13 mouse cellular contexts compared by ENCODE assay signal in the genomic region with DNA sequence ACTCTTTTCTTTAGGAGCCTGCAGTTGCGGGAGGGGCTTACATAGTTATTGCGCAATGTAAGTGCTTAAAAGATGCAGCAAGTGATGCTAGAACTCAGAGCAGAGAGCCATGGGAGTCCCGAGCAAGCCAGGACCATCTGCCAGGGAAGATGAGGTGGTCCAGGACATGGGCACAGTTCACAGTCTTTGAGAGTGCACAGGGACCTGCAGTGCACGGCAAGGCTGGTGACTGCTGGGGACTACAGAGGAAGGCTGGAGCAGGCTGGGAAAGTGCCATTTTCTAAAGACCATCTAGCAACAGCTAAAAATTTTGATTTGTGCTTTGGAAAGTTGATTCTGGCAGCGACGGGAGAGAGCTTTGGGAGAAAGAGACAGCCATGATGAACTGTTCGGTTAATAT.
DNase-seq lines count a peak whose midpoint lies in the region; ATAC-seq and TF ChIP-seq lines count a peak whose summit lies in the region.
"Had no signal": no experiment of that assay in that cellular context is flagged by ENCODE, and none has a peak within 500 bp of the region (broad histone marks: within the 10 kb centered on the region; RNA-seq: fewer than 3 reads in every experiment).

No protein-coding gene starts in this region.

- H3K27me3 ChIP-seq in heart, embryonic 15.5 days: no peaks in the 10 kb centered on the region
- H3K27me3 ChIP-seq in lung, embryonic 16.5 days (ENCODE audit: control insufficient read depth, insufficient read depth, low read depth, low read length): no peaks in the 10 kb centered on the region
- no peaks in the 10 kb centered on the region for H3K27me3 ChIP-seq in stomach, embryonic 16.5 days (ENCODE audit: control insufficient read depth, insufficient read depth, low read length)
- no peaks in the 10 kb centered on the region for H3K27me3 ChIP-seq in forebrain, postnatal 0 days (ENCODE audit: insufficient read depth, low read length)
- H3K27me3 ChIP-seq: liver, embryonic 13.5 days had no signal

- H3K9me3 ChIP-seq in heart, embryonic 15.5 days (replicated peaks): no peaks in the 10 kb centered on the region
- H3K9me3 ChIP-seq in lung, embryonic 16.5 days (ENCODE audit: control insufficient read depth, low read length): no peaks in the 10 kb centered on the region
- H3K9me3 ChIP-seq in stomach, embryonic 16.5 days (replicated peaks; ENCODE audit: control insufficient read depth, low read length): no peaks in the 10 kb centered on the region
- H3K9me3 ChIP-seq in forebrain, postnatal 0 days (ENCODE audit: low read length): no peaks in the 10 kb centered on the region
- H3K9me3 ChIP-seq: liver, embryonic 13.5 days had no signal

- H3K4me1 ChIP-seq in heart, embryonic 15.5 days (replicated peaks): peaks cover 5% of the 10 kb centered on the region; the same call in 1 of the 2 replicates
- H3K4me1 ChIP-seq in lung, embryonic 16.5 days (replicated peaks; ENCODE audit: control insufficient read depth, insufficient read depth, low read length): peaks cover 11% of the 10 kb centered on the region
- H3K4me1 ChIP-seq in stomach, embryonic 16.5 days (ENCODE audit: control insufficient read depth, insufficient read depth, low read length): peaks cover 11% of the 10 kb centered on the region; the same call in 1 of the 2 replicates
- no peaks in the 10 kb centered on the region for H3K4me1 ChIP-seq in forebrain, postnatal 0 days (ENCODE audit: insufficient read depth)
- H3K4me1 ChIP-seq: liver, embryonic 13.5 days had no signal

- no peak for DNase-seq in heart, adult 8-10 months (ENCODE audit: low spot score)
- DNase-seq in lung, postnatal 36 days: no peak
- peak; percentile 51 for DNase-seq in kidney, postnatal 10 days
- no peak for DNase-seq in left cerebral cortex, postnatal 36 days (ENCODE audit: low spot score in 2 of 2)
- no peak for DNase-seq in forebrain, postnatal 0 days
- DNase-seq: adrenal gland, postnatal 10 days; cerebellum, adult 11 months; layer of hippocampus, postnatal 36 days; liver, embryonic 13.5 days had no signal

- TF ChIP-seq CTCF in forebrain, postnatal 0 days (IDR thresholded peaks at IDR 0.05; ENCODE audit: low read depth): no peak

- peak overlapping the region; percentile 47 for H3K27ac ChIP-seq in heart, embryonic 15.5 days
- peak overlapping the region; percentile 85 for H3K27ac ChIP-seq in lung, embryonic 16.5 days (ENCODE audit: low read length)
- H3K27ac ChIP-seq in stomach, embryonic 16.5 days (ENCODE audit: low read length): peak overlapping the region; percentile 97
- no peak overlapping the region for H3K27ac ChIP-seq in forebrain, postnatal 0 days (ENCODE audit: low read depth, low read length)
- H3K27ac ChIP-seq: hindbrain, postnatal 0 days; liver, embryonic 13.5 days had no signal

- no peak overlapping the region for H3K9ac ChIP-seq in heart, embryonic 15.5 days
- H3K9ac ChIP-seq in lung, embryonic 16.5 days (ENCODE audit: low read length): no peak overlapping the region
- H3K9ac ChIP-seq in stomach, embryonic 16.5 days (ENCODE audit: low read length): no peak overlapping the region
- H3K9ac ChIP-seq in forebrain, postnatal 0 days: no peak overlapping the region
- H3K9ac ChIP-seq: liver, embryonic 13.5 days had no signal

- no peak overlapping the region for H3K4me3 ChIP-seq in heart, embryonic 15.5 days
- no peak overlapping the region for H3K4me3 ChIP-seq in lung, embryonic 16.5 days (ENCODE audit: low read length)
- H3K4me3 ChIP-seq in stomach, embryonic 16.5 days (replicated peaks; ENCODE audit: low read length): no peak overlapping the region
- H3K4me3 ChIP-seq in forebrain, postnatal 0 days (ENCODE audit: low read depth, low read length): no peak overlapping the region
- H3K4me3 ChIP-seq: liver, embryonic 13.5 days had no signal

- no peaks in the 10 kb centered on the region for H3K36me3 ChIP-seq in heart, embryonic 15.5 days
- no peaks in the 10 kb centered on the region for H3K36me3 ChIP-seq in lung, embryonic 16.5 days (ENCODE audit: control insufficient read depth, insufficient read depth, low read length)
- H3K36me3 ChIP-seq in stomach, embryonic 16.5 days (ENCODE audit: control insufficient read depth, insufficient read depth, low read length): no peaks in the 10 kb centered on the region
- H3K36me3 ChIP-seq in forebrain, postnatal 0 days (ENCODE audit: insufficient read depth): no peaks in the 10 kb centered on the region
- H3K36me3 ChIP-seq: liver, embryonic 13.5 days had no signal

- intact Hi-C loops in left cerebral cortex, postnatal 36 days (cut with DNase I): no loop called here

- H3K4me2 ChIP-seq in heart, embryonic 15.5 days: no peak overlapping the region
- peak overlapping the region; percentile 23 for H3K4me2 ChIP-seq in lung, embryonic 16.5 days (ENCODE audit: low read depth, low read length)
- H3K4me2 ChIP-seq in stomach, embryonic 16.5 days (ENCODE audit: low read depth, low read length): peak overlapping the region; percentile 7; the same call in 1 of the 2 replicates
- H3K4me2 ChIP-seq in forebrain, postnatal 0 days (ENCODE audit: low read depth): no peak overlapping the region
- H3K4me2 ChIP-seq: liver, embryonic 13.5 days had no signal

- no peak for ATAC-seq in heart, embryonic 15.5 days (replicated peaks; ENCODE audit: insufficient number of reproducible peaks, insufficient read depth, low FRiP score, low read depth)
- ATAC-seq in lung, embryonic 16.5 days (ENCODE audit: low read depth): peak; percentile 70
- ATAC-seq in stomach, embryonic 16.5 days (ENCODE audit: insufficient read depth, low FRiP score): peak; percentile 43; the same call in 1 of the 2 replicates
- no peak for ATAC-seq in forebrain, postnatal 0 days
- ATAC-seq: hindbrain, postnatal 0 days had no signal

- 81% methylated on average over 7 of the region's 7 CpGs for WGBS in heart, embryonic 15.5 days
- 60% methylated on average over 7 of the region's 7 CpGs for WGBS in lung, embryonic 16.5 days
- WGBS in stomach, embryonic 16.5 days: 46% methylated on average over 7 of the region's 7 CpGs
- 93% methylated on average over 7 of the region's 7 CpGs for WGBS in forebrain, postnatal 0 days

Comparison
In these comparisons a context has a peak if more than half of its experiments do, and no peak if none do; other contexts are left out.
1. ATAC-seq: peak in lung, embryonic 16.5 days (single experiment) and stomach, embryonic 16.5 days (single experiment); none in heart, embryonic 15.5 days (single experiment) and forebrain, postnatal 0 days (single experiment).
2. H3K4me2 ChIP-seq: peak in lung, embryonic 16.5 days (single experiment) and stomach, embryonic 16.5 days (single experiment); none in heart, embryonic 15.5 days (single experiment) and forebrain, postnatal 0 days (single experiment).